Mouse (Mus musculus) colon, adult 2 months (tissue): Measurements from ENCODE around the gene Krt10. TPM values are rescaled to one million over a fixed set of nuclear protein-coding genes. Genes with fewer than 3 reads are reported as not detected.

ENCODE experiments used
- polyA plus RNA-seq: library from polyadenylated mRNA; depleted of rRNA; stranded (reverse); fragments of >200 nt; gene quantifications from 2 replicates; pipeline ENCODE4 v1.2.3, GENCODE M21; 2012; rRNA removed

Gene Krt10
- 0.33 and 0.76 TPM in 2 replicates for polyA plus RNA-seq

GRCm38 (mm10) chr11:99389264-99389663 is at the start of gene Krt10:
TSS of gene Krt10 (minus strand) at chr11:99389364.

DNA sequence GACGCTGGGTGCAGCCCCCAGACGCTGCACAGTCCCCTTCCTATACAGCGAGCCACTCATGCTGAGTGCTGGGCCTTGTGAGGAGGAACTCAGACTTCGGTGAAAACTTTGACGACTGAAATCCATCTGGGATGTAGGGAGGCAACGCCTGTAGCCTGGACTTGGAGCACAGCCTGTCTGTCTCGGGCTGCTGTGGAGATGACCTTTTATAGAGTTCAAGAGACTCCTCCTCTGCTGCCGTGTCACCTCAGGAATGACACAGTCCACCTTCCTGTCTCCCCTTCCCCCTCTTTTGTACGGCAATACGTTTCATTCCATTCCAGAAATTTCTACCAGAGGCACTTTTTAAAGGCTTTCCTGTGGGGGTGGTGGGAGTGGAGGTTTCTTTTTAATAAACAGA is 48.8 kb upstream of the Krt10 start, which contains the start of gene Krt20:
Gene Krt20 (minus strand): TSS at position 179 of the 400 bp plus-strand sequence.

DNA sequence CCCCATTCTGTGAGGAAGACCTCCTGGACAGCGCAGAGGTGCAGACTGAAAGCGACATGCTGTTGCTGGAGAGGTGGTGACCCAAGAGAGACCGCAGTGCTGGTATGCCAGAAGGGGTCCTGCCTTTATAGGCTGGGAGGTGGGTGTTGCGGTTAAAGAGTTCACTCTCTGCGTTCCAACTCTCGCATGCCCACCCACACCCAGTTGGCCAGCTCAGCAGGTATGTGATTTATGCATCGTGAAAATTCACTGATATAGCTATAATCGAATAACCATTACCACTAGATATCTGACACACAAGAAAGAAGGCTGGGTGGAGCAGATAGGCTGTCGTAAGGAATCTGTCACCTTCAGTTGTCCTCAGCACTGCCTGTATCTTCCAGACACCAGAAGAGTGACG is 33.0 kb upstream of the Krt10 start, which contains the start of gene Krt12:
Gene Krt12 (minus strand): TSS at position 101 of the 400 bp plus-strand sequence.

DNA sequence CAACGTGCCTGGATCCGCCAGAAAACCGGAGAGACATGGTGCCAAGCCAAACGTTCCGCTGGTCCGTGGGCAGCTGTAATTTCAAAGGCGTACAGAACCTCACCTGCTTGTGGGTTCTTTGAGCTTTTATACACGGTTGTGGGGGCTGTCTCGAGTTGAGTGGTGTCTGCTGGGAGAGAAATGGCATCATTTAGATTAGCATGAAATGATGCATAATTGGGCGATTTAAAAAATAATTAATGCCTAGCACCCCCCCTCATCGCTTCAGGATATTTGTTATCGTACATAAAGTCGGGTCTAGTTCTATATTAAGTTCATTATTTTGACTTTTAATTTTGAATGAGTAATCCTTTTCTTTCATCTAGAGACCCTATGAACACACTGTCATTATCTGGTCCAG is 14.4 kb downstream of the Krt10 start, which contains the start of gene Krt28:
Gene Krt28 (minus strand): TSS at position 101 of the 400 bp plus-strand sequence.

DNA sequence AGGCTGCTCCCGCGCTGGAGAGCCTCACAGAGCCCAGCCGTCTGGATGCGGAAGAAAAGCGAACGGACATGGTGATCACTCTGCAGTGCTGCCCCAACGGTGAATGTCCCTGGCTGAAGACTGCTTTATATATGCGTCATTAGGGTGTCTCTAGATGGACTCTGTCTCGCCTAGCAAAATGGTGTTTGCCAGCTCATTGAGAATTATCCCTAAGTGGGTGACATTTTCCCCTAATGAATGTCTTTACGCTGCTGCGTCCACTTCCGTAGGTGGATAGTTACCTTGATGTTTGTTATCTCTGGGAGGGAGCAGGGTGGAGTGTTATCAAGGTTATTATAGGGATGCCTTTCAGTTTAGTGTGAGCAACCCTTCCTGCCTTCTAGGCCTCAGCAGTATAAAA is 38.2 kb downstream of the Krt10 start, which contains the start of gene Krt27:
Gene Krt27 (minus strand): TSS at position 101 of the 400 bp plus-strand sequence.

DNA sequence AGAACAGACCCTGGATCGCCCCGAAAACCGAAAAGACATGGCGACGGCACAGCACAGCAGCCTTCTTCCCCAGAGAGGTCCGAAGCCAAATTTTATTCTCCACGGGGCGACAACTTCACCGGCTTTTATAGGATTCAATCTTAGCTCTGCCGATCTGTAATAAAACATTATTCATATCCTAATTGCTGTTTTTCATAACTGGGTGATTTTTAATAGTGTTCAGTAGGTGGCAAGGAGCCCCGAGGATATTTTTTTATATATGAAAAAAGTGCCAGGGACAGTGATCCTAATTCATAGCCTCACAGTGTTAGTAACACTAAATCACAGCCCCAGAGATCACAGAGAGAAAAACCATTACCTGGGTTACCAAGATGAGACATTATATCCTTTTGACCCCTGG is 51.3 kb downstream of the Krt10 start, which contains the start of gene Krt26:
Gene Krt26 (minus strand): TSS at position 101 of the 400 bp plus-strand sequence.

Other genes starting within 250 kb of the Krt10 start
- 3.1 and 4.5 TPM in 2 replicates for gene Ccr7, start 234.3 kb downstream of the Krt10 start, polyA plus RNA-seq
- gene Smarce1, start 158.3 kb downstream of the Krt10 start, polyA plus RNA-seq: 13.9 and 16.7 TPM in 2 replicates
- gene Krt222, start 145.3 kb downstream of the Krt10 start, polyA plus RNA-seq: 0.07 and 0.23 TPM in 2 replicates
- gene Krt24, start 104.1 kb downstream of the Krt10 start, polyA plus RNA-seq: not detected in 2 replicates
- gene Krt25, start 66.4 kb downstream of the Krt10 start, polyA plus RNA-seq: not detected in 2 replicates
- not detected in 2 replicates for gene Krt26, start 51.4 kb downstream of the Krt10 start, polyA plus RNA-seq
- not detected in 2 replicates for gene Krt27, start 38.3 kb downstream of the Krt10 start, polyA plus RNA-seq
- gene Krt28, start 14.5 kb downstream of the Krt10 start, polyA plus RNA-seq: not detected in 2 replicates
- 1.7 and 1.8 TPM in 2 replicates for gene Krt12, start 32.9 kb upstream of the Krt10 start, polyA plus RNA-seq
- 244 and 256 TPM in 2 replicates for gene Krt20, start 48.8 kb upstream of the Krt10 start, polyA plus RNA-seq
- gene Krt23, start 103.8 kb upstream of the Krt10 start, polyA plus RNA-seq: 4.5 and 4.7 TPM in 2 replicates
- not detected in 2 replicates for gene Krt39, start 132.0 kb upstream of the Krt10 start, polyA plus RNA-seq
- not detected in 2 replicates for gene Krt40, start 153.8 kb upstream of the Krt10 start, polyA plus RNA-seq
- gene Krtap3-3, start 161.5 kb upstream of the Krt10 start, polyA plus RNA-seq: not detected in 2 replicates
- not detected in 2 replicates for gene Krtap3-2, start 167.5 kb upstream of the Krt10 start, polyA plus RNA-seq
- gene Gm11939, start 170.1 kb upstream of the Krt10 start, polyA plus RNA-seq: not detected in 2 replicates
- 3.7 and 4.5 TPM in 2 replicates for gene Krtap3-1, start 177.3 kb upstream of the Krt10 start, polyA plus RNA-seq
- not detected in 2 replicates for gene Krtap1-5, start 191.7 kb upstream of the Krt10 start, polyA plus RNA-seq
- not detected in 2 replicates for gene Krtap1-4, start 194.3 kb upstream of the Krt10 start, polyA plus RNA-seq
- gene Krtap1-3, start 202.0 kb upstream of the Krt10 start, polyA plus RNA-seq: not detected in 2 replicates
- gene Krtap9-3, start 208.7 kb upstream of the Krt10 start, polyA plus RNA-seq: not detected in 2 replicates
- gene Gm11938, start 213.9 kb upstream of the Krt10 start, polyA plus RNA-seq: not detected in 2 replicates
- not detected in 2 replicates for gene Gm11937, start 220.8 kb upstream of the Krt10 start, polyA plus RNA-seq
- not detected in 2 replicates for gene Krtap2-4, start 225.5 kb upstream of the Krt10 start, polyA plus RNA-seq
- gene Gm11562, start 231.1 kb upstream of the Krt10 start, polyA plus RNA-seq: 1.3 TPM in 1 of 2 replicates, not detected in the other
- not detected in 2 replicates for gene Krtap4-1, start 238.9 kb upstream of the Krt10 start, polyA plus RNA-seq
- gene Krtap4-2, start 245.7 kb upstream of the Krt10 start, polyA plus RNA-seq: not detected in 2 replicates